Mouse (Mus musculus) induced T-regulatory cell, adult 2 months (primary cell): Measurements from ENCODE around the gene Kmo.
A peak's percentile ranks its signal among the peaks of the same experiment; 100 is the strongest.

Experiments
- DNase-seq: peaks from one replicate; pipeline ENCODE4 v3.0.0-alpha.2; 2012; ENCODE audit warnings: low read depth

The Kmo gene

GRCm38 (mm10) chr1:175619814-175620431, at the start of gene Kmo:
Gene Kmo, plus strand, starts transcription at chr1:175620381.
- no peak for DNase-seq

GRCm38 (mm10) chr1:175574129-175574528, 46.1 kb upstream of the Kmo start:
- no peak for DNase-seq

GRCm38 (mm10) chr1:175578425-175579096, 41.6 kb upstream of the Kmo start:
- DNase-seq, result no peak

GRCm38 (mm10) chr1:175579598-175580235, 40.5 kb upstream of the Kmo start:
- no peak for DNase-seq

GRCm38 (mm10) chr1:175580346-175580745, 39.8 kb upstream of the Kmo start:
- DNase-seq, result no peak

GRCm38 (mm10) chr1:175582799-175583198, 37.4 kb upstream of the Kmo start:
- DNase-seq, result no peak

GRCm38 (mm10) chr1:175585267-175585666, 34.9 kb upstream of the Kmo start:
- DNase-seq, result no peak

- DNase-seq, result no peak
Measured at GRCm38 (mm10) chr1:175586656-175587055, 33.5 kb upstream of the Kmo start.

GRCm38 (mm10) chr1:175592832-175593231, 27.3 kb upstream of the Kmo start:
- no peak for DNase-seq

GRCm38 (mm10) chr1:175602231-175602630, 17.9 kb upstream of the Kmo start:
- peak; percentile 20 for DNase-seq

GRCm38 (mm10) chr1:175603390-175603789, 16.8 kb upstream of the Kmo start:
- no peak for DNase-seq

GRCm38 (mm10) chr1:175607308-175607707, 12.9 kb upstream of the Kmo start:
- DNase-seq, result no peak

- no peak for DNase-seq
Measured at GRCm38 (mm10) chr1:175607838-175608585, 12.2 kb upstream of the Kmo start.

GRCm38 (mm10) chr1:175608708-175609107, 11.5 kb upstream of the Kmo start:
- no peak for DNase-seq

GRCm38 (mm10) chr1:175614992-175615391, 5.2 kb upstream of the Kmo start:
- DNase-seq, result no peak

GRCm38 (mm10) chr1:175623656-175624055, 3.5 kb downstream of the Kmo start:
- DNase-seq, result no peak

- DNase-seq, result peak; percentile 98
Measured at GRCm38 (mm10) chr1:175625257-175625879, 5.2 kb downstream of the Kmo start, which contains the start of gene Fh1. Gene Fh1, minus strand, starts transcription at chr1:175625635.

- DNase-seq, result peak; percentile 82
Measured at GRCm38 (mm10) chr1:175625990-175626692, 6.0 kb downstream of the Kmo start.

GRCm38 (mm10) chr1:175629248-175629647, 9.1 kb downstream of the Kmo start:
- no peak for DNase-seq

GRCm38 (mm10) chr1:175630345-175630744, 10.2 kb downstream of the Kmo start:
- DNase-seq, result no peak

- DNase-seq, result peak; percentile 14
Measured at GRCm38 (mm10) chr1:175631080-175631479, 10.9 kb downstream of the Kmo start.
